Mouse (Mus musculus) left cerebral cortex, adult 8-10 months (tissue): ENCODE data around the gene Gtf2f2. TPM values are rescaled to one million over a fixed set of nuclear protein-coding genes. Genes with fewer than 3 reads are reported as not detected.
A peak's percentile ranks its signal among the peaks of the same experiment; 100 is the strongest.
"Not testable (repeated sequence)": the region's sequence is repeated elsewhere in the genome, so short reads cannot be mapped to it uniquely, and the experiment has no call there.

Experiments used
- DNase-seq, 2 experiments: peaks; one replicate each; pipeline ENCODE4 v3.0.0; 2022; ENCODE audit warnings: low spot score in 2 of 2
- total RNA-seq, 4 experiments: library from RNA; stranded (reverse); gene quantifications; 2 replicates each; pipeline ENCODE4 v1.2.4; 2022

Gene Gtf2f2
- total RNA-seq, 4 experiments from 2014 or later: 14.3 to 16.8 (median 16.0) TPM

GRCm38 (mm10) chr14:75923314-75924052, 87.2 kb downstream of the Gtf2f2 start:
- DNase-seq: no peak

DNA sequence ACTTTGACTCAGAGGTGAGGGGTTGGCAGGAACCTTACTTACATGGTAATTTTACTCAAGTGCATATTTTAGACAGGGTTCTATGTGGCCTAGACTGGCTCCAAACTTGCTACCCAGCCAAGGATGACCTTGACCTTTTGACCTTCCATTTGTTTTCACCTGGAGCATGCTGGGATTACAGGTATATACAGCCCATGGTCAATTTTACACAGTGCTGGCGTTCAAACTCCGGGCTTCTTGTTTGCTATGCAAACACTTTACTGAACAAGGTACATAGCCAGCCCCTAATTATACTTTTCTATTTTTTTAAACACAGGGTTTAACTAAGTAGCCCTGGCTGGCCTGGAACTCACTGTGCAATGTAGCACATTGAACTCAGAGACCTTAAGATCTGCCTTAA, 98.0 kb downstream of the Gtf2f2 start:
- DNase-seq: no peak

DNA sequence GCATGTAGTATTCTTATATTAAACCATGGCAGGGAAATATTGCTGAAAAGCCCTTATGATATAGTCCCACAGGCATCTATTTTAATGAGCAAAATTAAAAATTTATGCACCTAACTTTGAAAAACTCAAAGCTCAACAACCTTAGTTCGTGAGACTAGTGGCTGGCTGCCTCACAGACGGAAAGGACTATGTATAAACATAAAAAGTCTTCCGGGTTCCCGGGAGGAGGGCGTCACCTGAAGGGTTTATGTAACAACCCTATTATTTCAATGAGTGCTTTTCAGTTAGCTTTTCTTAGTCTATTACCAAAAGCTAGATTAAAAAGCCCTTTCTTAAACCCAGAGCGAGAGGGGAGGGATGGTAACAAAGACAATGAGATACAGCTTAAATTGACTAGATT, 98.7 kb downstream of the Gtf2f2 start:
- no peak for DNase-seq

- DNase-seq: no peak
Observed at GRCm38 (mm10) chr14:75906931-75907330, 103.7 kb downstream of the Gtf2f2 start.

- no peak for DNase-seq
Observed at GRCm38 (mm10) chr14:75904972-75905371, 105.7 kb downstream of the Gtf2f2 start.

- DNase-seq: no peak
Observed at GRCm38 (mm10) chr14:75903131-75903530, 107.5 kb downstream of the Gtf2f2 start.

GRCm38 (mm10) chr14:75902013-75902412, 108.7 kb downstream of the Gtf2f2 start:
- DNase-seq: no peak

DNA sequence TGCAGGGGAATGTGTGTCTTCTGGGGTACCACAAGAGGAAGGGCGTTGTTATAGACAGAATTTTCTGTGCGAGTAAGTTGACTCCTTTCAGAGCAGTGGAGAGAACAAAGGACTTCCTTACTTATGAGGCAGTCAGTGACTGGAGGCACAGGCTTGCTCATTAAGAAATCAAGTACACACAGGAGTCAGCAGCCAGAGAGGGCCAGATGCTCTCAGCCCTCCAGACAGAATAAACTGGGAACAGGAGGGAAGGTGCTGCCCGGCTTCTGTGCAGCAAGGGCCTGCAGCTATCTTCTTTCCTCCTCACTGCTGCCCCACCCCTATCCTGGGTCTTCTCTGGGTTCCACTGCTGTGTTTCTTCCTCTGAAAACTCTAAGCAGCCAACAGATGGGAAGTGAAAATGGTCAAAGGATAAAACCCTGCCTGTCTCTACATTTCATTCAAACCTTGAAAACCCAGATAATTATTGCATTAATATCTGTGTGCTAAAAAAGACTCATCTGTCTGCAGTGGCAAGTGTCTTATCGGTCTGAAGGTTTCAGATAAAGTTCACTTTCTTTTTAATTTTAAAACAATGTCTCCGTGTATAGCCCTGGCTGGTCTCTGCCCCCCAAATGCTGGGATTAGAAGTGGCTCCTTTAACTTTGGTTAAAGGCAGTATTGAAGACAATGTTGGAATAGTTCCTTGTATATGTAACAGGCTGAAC, 109.7 kb downstream of the Gtf2f2 start:
- no peak for DNase-seq

DNA sequence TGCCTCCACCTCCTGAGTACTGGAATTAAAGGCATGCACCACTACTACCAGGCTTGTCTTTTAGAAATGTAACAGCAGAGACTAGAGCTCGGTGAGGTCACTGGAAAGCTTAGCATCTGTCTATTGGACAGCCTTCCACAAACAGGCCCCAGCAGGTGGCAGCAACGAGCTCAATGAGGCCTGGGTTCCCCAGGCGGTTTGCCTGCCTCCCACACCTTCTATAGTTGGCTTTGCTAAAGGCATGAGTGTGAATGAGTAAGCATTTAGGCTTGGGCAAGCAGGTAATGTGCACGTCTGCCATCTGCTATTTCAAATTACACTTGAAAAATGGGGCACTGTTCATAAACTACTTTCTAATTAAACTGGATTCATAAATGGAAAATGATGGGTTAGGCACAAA, 111.1 kb downstream of the Gtf2f2 start:
- DNase-seq: peak; percentile 90 to 92

DNA sequence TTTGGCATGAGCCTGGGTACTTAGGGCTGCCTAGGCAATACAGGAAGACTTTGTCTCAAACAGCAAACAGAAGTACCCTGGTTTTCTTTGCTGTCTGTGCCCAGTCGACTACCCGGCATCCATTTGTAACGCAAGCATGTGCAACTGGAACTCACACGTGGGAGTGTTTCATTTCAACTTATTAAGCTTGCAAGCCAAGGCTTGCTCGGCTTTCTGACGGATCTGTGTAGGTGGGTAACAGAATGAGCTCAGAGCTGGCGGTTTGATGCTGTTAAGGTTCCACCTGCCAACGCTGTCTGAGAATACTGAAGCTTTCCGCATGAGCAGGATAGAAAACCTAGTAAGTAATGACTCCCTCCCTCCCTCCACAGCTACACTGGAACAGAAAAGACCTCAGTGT, 118.5 kb downstream of the Gtf2f2 start:
- peak; percentile 62 to 93 for DNase-seq

- DNase-seq: no peak
Observed at GRCm38 (mm10) chr14:75883873-75884272, 126.8 kb downstream of the Gtf2f2 start.

DNA sequence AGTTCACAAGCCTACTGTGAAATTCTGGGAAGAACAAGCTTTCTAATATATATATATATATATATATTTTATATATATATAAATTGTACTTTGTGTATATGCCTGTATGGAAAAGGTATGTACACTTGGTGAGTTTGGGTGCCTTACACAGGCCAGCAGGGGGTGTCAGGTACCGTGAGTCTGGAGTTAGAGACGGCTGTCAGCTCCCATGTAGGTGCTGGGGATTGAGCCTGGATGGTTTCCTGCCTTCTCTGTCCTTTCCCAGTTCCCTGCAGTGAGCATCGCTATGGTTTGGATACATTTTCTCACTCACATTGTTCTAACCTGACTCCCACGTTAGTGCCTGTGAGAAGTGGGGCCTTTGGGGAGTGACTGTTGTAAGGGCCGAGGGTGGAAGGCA, 127.3 kb downstream of the Gtf2f2 start:
- DNase-seq: no peak

DNA sequence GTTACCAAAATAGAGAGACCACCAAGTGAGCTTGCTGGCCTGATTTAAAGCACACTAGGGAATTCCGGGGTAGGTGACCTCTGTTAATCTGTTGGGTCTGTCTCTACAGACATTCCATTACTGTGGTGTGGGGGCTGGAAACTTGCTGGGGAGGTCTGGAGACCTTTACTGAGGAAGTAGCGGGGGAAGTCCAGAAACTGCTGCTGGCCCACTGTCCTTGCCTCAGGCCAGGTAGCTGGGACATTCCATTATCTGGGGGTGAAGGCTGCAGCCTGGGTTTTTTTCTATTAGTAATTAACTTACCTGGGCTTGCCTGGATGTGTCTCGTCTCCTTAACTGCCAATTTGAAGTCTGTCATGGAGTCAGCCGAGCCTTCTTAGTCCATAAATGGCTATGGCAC, 128.8 kb downstream of the Gtf2f2 start:
- no peak for DNase-seq

- DNase-seq: no peak
Observed at GRCm38 (mm10) chr14:75878980-75879379, 131.7 kb downstream of the Gtf2f2 start.

DNA sequence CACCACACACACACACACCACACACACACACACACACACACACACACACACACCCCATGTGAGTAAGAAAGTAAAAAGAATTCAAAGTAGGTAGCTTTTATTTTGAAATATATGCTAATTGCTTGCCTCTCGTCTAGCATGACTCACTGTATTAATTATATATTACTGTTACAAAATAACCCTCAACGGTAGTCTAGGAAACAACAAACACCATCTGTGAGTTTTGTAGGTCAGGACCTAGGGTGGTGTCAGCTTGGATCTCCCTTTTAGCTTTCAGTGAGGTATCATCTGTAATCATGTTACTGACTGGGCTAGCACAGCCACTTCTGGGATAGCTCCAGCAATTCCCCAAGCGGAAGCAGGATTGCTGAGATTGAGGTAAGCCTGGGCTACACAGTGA, 133.4 kb downstream of the Gtf2f2 start:
- DNase-seq: no peak

DNA sequence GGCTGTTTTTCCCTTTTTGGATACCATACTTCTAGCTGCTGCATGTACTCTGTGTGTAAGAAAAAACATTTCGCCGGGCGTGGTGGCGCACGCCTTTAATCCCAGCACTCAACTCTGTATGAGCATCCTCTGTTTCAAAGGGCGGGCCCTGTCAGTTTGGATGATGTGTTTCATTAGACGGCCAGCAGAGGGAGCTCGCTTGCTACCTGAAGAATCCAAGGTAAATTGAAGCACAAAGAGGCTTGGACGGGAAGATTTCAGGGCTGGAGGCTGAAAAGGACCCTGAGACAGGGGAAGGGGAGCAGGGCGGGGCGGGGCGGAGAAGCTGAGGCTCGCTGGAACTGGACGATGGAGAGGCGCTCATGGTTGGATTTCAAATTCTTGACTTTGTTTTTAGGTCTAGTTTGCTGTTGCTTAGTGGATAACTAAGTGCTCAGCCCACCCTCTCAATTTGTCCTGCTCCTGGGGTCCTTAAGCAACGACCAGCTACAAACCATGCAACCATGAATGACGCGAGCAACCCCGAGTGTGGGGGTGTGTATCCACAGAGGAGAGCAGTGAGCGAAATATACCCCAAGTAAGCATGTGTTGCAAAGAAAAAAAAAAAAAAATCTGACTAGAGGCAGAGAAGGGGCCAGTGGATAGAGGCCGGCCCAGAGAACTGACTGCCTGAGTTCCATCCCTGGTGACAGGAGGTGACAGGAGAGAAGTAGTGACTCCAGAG, 134.2 kb downstream of the Gtf2f2 start:
- peak; percentile 63 to 69 for DNase-seq

DNA sequence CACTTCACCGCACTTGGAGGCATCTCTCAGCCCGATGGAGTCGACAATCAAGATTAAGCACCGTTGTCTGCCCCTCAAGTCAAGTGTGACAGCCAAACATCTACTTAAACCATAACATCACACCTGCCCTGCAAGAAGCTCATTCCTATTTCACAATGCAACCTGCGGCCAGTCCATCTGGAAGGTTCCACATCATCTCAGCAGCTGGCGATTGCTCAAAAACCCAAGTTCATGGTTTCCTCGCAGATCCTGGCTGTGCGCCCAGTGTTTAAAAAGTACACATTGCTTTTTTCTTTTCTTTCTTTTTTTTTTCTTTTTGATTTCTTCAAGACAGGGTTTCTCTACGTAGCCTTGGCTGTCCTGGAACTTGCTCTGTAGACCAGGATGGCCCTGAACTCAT, 137.1 kb downstream of the Gtf2f2 start:
- no peak for DNase-seq

- no peak for DNase-seq
Observed at GRCm38 (mm10) chr14:75871750-75872149, 138.9 kb downstream of the Gtf2f2 start.

- DNase-seq: no peak
Observed at GRCm38 (mm10) chr14:75871111-75871510, 139.6 kb downstream of the Gtf2f2 start.

- no peak for DNase-seq
Observed at GRCm38 (mm10) chr14:75870631-75871030, 140.0 kb downstream of the Gtf2f2 start.

GRCm38 (mm10) chr14:75869769-75870363, 140.8 kb downstream of the Gtf2f2 start:
- DNase-seq: no peak

DNA sequence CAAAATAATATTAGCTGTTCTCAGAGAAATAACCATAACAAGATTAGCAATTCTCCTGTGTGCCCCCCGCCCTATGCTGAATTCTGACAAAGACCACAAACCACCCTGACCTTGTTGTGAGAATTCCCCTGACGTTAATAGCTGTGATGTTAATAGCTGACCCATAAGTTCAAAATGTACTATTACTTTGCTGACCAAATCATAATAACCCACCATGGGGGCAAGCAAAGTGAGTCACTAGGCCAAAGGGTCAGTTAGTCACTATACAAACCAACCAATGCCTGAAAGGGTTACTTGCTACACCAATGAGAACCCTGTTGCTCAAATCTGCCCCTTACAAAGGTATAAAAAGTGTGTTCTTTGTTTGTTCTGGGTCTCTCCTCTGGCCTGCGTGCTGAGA, 142.6 kb downstream of the Gtf2f2 start:
- not testable (repeated sequence) for DNase-seq
